Mouse (Mus musculus) CD8-positive naive resting alpha-beta T cell, adult 2 months (primary cell): ENCODE results near the gene 9930104L06Rik.
"Not testable (repeated sequence)": the region's sequence is repeated elsewhere in the genome, so short reads cannot be mapped to it uniquely, and the experiment has no call there.

Experiments
- DNase-seq, 2 experiments: peaks; one replicate each; pipeline ENCODE4 v3.0.0; 2022; ENCODE audit warnings: low read depth in 2 of 2, low spot score in 2 of 2

The 9930104L06Rik gene

GRCm38 (mm10) chr4:124936613-124937471 is at the start of gene 9930104L06Rik:
TSS of gene 9930104L06Rik (plus strand) at chr4:124937048.
- DNase-seq = peak; percentile 89 to 94

DNA sequence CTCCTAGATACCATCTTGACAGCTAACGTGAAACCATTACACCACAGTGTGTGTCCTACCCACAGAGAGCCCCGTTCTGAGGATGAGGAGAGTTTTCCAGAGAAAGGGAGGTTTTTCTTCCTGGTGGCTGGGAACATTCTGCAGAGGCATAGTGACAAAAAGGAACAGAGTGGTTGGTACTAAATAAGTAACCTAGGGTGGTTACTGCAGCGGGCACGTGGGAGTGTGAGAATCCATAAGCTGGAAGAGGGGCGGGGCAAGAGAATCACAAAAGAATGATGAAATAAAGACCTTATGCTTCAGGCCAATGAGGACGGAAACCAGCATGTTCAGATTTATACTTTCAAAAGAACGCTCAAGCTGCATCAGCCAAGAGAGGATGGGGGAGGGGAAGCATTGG is 48.1 kb upstream of the 9930104L06Rik start:
- DNase-seq = no peak

- no peak for DNase-seq
Measured at GRCm38 (mm10) chr4:124889935-124890334, 46.9 kb upstream of the 9930104L06Rik start.

DNA sequence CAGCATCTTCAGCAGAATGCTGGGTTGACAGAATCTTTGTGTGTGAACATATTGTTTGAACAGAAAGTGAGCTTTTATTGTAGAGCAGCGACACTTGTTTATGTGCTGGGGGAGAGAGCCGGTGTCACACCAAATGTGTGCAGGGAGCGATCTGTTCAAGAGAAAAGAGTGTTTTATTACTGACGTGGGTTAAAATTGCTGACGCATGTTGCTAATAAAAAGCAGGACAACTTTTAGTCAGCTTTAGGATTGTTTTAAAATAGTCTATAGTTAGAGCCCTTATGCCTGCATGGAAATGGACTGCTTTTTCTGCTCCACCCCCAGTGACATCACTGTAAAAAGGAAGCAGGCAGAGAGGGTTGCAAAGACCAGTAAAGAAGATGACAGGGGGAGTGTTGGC is 46.0 kb upstream of the 9930104L06Rik start:
- no peak for DNase-seq

DNA sequence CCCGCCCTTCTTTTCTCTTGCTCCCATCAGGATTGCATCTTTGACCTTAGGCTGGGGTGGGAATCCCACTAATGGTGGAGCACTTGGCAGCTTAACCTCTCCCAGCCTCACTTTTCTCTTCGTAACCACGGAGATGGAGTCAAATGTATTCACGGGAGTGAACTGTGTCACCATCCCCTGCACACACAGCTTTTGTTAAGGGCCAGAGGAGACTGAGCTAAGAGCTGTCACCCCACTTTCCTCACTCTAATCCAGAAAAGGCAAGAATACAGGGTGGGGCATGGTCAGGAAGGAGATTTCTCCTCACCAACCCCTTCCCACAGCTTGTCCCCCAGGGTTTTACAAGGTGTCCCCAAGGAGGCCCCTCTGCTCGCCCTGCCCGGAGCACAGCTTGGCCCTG is 43.1 kb upstream of the 9930104L06Rik start:
- DNase-seq = no peak

- no peak for DNase-seq
Measured at GRCm38 (mm10) chr4:124894508-124895428, 42.1 kb upstream of the 9930104L06Rik start.

DNA sequence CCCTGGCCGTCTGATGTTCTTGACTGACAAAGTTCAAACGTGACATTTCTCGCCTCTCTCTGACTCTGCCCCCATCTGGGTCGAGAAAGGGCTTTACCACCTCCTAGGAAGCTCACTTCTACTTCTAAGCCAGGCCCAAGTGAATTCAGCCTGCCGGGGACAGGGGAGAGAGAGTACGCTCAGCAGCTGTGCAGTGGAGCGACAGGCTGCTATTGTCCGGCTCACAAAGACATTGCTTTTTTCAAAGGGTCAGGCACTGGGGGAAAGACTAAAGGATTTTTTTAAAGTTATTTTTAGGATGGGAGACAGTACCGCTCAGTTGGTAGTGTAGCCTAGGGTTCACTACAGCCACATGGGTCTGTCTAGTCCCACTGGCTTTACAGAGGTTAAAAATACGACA is 38.4 kb upstream of the 9930104L06Rik start:
- DNase-seq = no peak

DNA sequence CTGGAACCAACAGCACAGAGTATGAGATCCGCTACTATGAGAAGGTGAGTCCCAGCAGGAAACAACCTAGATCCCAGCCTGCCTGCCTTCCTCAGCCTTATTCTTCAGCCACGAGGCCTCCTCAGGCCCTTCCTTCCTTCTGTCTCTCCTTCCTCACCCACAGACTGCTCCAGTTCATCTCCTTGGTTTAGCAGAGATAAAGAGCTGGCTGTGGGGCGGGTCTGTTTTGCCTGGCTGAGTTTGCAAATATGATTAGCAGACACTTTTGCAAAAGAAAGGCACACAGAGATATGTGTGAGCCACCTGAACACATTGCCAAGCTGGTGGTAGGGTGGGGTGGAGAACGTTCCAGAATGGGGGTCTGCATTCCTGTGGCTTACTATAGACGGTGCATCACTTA is 36.9 kb upstream of the 9930104L06Rik start:
- DNase-seq = no peak

GRCm38 (mm10) chr4:124905417-124905816 is 31.4 kb upstream of the 9930104L06Rik start:
- no peak for DNase-seq

- DNase-seq = no peak
Measured at GRCm38 (mm10) chr4:124905971-124906822, 30.7 kb upstream of the 9930104L06Rik start.

DNA sequence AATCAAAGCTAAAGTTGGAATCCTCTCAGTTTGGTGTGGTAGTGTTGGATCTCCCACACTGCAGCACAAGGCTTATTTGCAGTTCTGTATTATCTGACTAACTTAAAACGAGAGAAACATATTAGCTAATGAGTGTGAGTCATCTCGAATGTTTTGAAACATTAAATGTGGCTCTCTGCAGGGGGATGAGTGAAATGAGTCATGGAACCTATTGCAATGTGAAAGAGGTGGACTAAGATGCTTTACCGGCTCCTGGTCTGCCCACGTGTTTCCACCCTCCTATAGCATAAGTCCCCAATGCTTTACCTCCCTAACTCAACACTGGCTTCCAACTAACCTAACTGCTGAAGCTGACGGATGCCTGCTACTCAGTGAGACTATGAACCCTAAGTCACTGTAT is 8.7 kb upstream of the 9930104L06Rik start:
- DNase-seq = no peak

DNA sequence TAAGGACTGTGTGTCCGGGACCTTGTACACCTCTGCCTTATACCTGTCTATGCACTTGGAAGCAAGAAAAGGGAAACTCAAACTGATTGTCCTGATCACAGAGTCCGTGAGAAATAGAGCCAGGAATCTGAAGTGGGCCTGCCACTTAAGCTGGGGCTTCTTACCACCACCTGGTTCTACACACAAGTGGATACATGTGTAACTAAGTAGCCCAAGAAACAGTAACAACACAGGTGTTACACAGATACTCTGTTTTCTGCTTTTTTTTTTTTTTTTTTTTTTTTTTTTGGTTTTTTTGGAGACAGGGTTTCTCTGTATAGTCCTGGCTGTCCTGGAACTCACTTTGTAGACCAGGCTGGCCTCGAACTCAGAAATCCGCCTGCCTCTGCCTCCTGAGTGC is 2.4 kb downstream of the 9930104L06Rik start, which contains the start of gene Cdca8:
Gene Cdca8 (minus strand): TSS at position 101 of the 400 bp plus-strand sequence.
- DNase-seq = not testable (repeated sequence)

- DNase-seq = peak; percentile 76 to 77
Measured at GRCm38 (mm10) chr4:124943022-124943421, 6.2 kb downstream of the 9930104L06Rik start.

DNA sequence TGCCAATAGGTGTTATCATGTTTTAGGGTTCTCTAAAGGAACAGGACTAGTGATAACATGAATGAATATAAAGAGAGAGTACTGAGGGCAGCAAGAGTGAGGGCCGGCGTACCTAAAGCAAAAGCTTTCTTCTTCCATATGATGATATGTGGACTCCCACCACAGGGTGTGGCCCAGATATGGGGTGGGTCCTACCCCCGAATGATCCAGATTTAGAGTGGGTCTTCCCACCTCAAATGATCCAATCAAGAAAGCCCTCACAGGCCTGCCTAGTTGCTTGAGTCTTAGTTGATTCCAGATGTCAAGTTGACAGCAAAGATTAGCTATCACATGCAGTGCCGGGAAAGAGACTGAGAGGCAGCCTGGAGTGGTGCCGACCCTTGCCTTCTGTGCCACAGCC is 6.9 kb downstream of the 9930104L06Rik start:
- DNase-seq = no peak

DNA sequence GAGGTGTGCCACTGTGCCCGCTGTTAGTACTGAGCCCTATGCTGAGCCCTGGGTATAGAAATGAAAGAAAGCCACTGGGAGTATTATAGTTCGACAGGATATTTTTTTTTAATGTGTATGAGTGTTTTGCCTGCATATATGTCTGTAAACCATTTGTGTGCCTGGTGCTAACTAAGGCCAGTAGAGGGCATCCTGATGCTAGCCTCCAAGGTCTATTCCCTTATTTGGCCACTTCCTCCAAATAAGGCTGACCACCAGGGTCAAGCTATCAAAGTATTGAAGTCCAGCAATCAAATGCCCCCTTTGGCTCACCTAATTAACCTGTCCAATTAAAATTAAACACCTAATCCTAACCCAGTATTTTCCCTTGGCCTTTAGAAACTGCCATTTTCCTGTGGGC is 8.1 kb downstream of the 9930104L06Rik start:
- no peak for DNase-seq

DNA sequence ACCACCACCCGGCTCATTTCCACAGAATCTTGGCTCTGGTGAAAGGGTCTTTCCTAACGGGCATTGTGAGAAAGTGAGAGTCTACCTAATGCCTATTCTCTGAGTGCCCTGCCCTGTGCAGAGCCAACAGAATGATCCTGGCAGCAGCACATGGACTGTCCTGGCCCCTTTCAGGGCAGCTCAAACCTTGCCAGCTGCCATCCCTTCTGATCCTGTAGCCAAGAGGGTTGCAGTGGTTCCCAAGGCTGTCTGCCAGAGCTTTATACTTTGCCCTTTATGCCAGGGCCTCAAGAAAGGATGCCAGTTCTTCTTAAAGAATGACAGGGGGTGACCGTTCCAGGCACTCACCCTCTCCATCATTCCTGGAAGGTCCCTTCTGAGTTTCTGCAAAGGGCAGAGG is 12.6 kb downstream of the 9930104L06Rik start:
- DNase-seq = no peak

DNA sequence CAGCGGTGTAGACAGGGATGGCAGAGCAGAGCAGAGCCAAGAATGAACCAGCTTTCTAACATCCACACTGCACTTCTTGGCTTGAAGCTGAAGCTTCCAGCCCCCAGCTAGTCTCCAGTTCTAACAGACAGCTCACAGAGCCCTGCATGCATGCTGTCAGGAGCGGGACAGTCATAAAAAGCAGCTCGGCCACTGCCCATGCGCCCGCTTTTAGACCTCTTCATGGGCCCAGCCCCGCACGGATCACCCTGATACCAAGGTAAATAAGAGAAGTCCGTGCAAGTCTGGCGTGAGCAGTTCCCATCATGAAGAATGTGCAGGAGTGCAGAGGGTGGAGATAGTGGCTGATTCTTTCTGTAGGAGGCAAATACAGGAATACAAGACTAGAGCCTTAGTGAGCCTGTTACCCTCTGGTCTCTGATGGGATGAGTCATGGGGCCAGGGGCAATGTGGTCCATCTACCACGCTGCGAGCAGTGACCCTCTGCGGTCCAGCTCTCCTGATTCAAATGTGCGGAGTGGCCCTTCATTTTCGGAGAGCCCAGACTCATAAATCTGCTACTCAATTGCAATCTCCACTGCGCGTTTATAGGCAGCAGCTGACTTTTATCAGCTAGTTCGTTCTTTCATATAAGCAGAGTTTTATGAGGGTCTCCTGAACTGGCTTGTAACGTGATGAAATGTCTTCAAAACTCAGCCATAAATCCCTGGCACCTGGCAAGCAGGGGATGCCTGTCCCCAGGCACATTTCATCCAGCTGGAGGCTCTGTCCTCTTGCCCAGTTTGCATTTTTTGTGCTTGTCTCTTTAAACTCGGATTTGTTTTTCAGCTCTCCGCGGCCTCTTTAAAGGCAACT is 13.6 kb downstream of the 9930104L06Rik start:
- DNase-seq = no peak

DNA sequence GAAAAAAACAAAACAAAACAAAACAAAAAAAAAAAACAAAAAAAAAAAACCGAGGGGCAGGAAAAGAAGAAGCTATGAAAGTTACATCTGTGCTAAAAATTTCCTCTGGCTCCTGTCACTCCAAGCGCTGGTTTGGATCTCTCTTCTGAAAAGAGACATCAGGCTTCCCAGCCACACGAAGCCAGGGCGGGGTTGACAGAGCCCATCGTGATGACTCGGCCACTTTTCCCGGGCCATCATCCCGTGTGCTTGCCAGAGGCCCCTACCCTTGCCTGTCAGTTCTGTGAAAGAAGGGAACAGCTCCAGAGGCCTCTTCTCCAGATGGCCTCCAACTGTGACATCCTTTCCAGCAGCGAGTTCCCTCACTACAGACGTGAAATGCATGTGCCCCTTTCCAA is 14.2 kb downstream of the 9930104L06Rik start:
- DNase-seq = no peak

GRCm38 (mm10) chr4:124953546-124953945 is 16.7 kb downstream of the 9930104L06Rik start:
- DNase-seq = no peak

- DNase-seq = no peak
Measured at GRCm38 (mm10) chr4:124957284-124957683, 20.4 kb downstream of the 9930104L06Rik start.
